Mouse (Mus musculus) urinary bladder, adult 18-20 months (tissue): Measurements from ENCODE around the gene Nedd8.

Experiments
- DNase-seq, 2 experiments: peaks; one replicate each; pipeline ENCODE4 v3.0.0; 2022; ENCODE audit warnings: low spot score in 2 of 2, mixed read lengths in 2 of 2

Nedd8 gene

DNA sequence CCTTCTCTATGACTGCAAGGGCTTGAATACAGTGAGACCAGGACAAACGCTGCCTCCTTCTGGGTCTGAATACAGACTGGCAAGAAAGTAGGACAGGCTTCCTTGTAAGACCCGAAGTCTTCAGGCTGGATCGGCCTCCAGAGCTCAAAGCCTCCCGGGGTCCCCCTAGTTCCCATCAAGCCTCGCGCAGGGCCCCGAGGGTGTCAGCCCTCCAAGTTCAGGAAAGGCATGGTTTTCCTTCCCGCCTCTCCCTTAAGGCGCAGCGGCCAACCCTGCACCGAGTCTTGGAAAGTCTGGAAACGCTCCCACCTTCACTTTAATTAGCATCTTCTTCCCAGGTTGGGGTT is 465 bp downstream of the Nedd8 start:
- DNase-seq = no peak

DNA sequence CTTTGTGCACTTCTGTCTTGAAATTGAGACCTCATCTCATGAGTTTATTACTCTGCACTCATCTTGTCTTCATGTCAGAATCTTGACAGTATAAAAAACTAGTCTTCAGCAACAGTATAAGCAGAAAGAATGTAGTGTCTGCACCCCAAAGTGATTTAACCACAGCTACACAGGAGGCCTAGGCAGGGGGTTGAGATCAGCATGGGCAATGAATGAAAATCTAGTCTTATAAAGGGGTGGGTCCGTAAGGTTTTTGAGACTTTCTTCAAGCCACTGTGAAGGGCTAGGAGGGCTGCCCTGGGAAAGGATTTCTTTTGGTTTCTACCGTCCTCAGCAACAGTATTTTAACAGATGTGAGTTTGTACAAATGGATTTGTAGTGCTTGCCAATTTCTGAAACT is 11.3 kb downstream of the Nedd8 start:
- no peak for DNase-seq

DNA sequence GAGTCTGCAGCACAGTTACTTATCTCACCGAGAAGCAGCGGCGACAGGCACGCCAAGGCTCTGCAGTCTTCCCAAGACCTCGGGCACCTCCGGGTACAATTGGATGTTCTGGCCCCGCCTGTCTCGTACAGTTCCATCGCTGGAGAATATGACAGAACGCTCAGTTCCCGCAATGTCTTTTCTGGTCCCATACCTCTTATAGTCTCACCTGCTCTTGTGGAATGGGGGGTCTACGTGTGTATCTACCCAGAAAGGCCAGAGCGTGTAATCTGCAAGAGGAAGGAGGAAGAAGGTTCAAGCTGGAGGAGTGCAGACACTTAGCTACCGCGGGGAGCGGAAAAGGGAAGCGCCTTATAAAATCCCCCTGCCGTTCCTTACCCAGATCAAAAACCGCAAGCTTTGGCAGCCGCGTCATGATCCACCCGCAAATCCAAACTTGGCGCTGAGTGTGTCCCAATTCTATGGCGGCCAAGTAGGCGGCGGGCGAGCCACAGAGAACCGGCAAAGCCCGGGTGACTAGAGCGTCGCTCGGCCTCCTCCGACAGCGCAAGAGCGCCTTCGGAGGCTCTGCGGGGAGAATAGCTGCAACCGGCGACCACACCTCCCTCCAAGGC is 11.9 kb downstream of the Nedd8 start, which contains the start of gene Mdp1:
Gene Mdp1 (minus strand): TSS at position 549 of the 614 bp plus-strand sequence.
- DNase-seq = peak; percentile 64 to 69

DNA sequence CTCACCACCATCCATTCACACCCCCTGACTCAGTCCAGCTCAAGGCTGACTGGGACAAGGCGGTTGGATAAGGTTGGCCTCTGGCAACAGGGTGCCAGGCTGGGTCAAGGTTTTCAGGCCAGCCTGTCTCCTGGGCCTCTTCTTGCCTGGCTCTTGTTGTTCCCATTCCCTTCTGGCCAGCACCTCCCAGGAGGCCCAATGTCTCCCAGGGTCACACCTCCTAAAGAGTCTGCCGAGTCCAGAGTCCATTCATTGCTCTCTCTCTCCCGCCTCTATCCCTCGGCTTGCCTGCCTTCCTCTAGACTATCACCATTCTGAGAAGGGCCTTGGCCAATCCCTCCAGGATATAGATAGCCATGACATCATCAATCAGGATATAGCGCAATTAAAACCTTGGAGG is 13.9 kb downstream of the Nedd8 start:
- no peak for DNase-seq

DNA sequence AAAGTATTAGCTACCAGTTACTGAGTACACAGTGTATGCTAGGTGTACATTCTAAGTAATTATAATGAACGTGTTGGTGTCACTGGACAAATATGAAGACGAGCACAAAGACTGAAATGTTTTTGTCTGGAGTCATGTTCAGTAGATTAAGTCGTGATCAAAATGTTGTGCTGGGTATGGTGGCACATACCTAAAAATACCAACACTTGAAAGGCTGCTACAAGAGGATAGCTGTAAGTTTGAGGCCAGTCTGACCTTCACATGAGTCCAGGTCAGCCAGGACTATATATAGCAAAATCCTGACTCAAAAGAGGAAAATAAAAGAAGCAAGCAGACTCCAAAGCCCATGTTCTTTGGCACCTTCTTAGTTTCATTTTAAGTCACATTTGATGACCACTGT is 15.0 kb downstream of the Nedd8 start:
- DNase-seq = no peak

DNA sequence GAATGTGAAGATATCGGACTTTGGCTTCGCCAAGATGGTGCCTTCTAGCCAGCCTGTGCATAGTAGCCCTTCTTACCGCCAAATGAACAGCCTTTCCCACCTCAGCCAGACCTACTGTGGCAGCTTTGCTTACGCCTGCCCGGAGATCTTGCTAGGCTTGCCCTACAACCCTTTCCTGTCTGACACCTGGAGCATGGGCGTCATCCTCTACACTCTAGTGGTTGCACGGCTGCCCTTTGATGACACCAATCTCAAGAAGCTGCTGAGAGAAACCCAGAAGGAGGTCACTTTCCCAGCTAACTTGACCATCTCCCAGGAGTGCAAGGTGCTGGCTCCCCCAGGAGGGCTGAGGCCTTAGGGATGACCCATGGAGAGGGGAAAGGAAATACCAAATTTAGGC is 20.4 kb downstream of the Nedd8 start:
- DNase-seq = no peak

DNA sequence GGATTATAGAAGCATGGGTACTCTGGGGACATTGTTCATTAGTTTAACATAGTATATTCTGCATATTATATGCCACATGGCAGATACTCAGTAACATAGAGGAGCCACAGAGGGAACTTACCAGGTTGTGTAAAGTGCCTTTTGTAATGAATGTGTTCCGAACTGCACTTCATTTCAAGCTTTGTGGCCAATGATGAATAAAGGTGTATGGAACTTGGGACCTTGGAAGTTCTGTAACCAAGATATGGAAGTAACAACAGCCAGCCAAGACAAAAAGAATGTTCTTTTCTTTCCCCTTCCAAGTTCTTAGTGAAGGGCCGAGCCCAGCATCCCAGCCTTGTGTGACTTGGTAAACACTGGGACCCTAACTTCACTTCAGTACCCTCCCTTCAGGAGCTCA is 22.0 kb downstream of the Nedd8 start, which contains the start of gene Tssk4:
Gene Tssk4 (plus strand): TSS at position 301 of the 400 bp plus-strand sequence.
- no peak for DNase-seq

DNA sequence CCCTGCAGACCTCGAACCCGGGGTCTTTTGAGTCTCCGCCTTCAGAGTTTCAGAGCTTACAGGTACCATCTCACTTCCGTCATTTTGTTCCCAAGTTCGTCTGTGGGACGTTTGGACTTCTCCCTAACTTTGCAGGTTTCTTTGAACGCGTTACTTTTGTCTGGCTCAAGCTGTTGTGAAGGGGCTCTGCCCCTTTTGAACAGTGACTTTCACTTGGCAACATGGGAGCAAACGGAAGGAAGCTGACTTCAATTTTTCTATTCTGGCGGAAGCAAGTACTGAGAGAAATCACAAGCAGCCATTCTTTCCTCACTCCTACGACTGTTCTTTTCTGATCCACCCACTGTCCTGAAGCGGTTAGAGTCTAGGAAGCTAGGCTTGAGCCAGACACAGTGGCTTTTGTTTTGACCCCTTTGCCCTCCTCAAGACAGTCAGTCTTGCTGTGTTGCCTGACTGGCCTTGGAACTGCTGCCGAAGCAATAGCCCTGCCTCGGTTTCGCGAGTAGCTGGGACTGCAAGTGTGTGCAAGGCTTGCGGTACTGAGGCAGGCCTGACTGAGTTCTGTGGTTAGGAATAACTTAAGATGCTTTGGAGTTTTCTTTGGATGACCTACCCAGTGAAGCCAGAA is 27.5 kb downstream of the Nedd8 start:
- DNase-seq = no peak

DNA sequence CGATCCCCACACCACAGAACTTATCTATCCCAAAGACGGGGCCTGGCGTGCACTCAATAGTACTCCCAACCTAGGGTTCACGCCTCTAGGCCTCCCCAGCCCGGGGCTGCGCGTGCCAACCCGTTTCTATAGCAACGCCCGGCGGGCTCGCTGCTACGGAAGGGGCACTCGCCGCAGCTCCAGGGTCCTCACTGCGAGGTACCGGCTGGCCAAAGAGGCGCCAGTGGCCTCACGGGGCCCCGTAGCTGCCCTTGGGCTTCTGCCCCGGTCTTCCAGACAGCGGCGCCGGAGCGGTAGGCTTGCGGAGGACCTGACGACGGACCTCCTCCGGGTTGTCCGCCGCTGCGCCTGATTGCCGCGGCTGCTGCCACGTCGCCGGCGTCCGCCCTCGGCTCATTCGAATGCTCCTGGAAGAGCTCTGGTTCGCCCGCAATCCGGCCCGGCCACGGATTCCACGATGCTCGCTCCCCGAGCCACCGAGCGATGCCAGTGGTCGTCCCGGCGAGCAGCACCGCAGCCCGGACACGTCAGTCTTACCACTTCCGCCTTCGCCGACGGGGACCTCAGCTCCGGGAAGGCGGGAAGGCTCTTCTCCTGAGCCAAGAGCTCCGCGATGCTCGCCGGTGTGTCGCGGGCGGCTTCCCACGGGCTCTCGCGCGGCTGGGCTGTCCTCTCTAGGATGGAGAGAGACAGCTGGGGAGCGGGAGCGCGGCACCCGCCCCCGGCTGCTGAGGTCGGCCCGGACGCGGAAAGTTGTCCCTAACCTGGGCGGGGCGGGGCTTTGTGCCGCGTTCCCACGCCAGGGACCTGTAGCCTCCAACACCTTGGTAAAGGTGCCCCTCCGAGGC is 28.6 kb downstream of the Nedd8 start, which contains the start of gene Tm9sf1:
Gene Tm9sf1 (minus strand): TSS at position 747 of the 848 bp plus-strand sequence.
- DNase-seq = peak; percentile 79 to 96

DNA sequence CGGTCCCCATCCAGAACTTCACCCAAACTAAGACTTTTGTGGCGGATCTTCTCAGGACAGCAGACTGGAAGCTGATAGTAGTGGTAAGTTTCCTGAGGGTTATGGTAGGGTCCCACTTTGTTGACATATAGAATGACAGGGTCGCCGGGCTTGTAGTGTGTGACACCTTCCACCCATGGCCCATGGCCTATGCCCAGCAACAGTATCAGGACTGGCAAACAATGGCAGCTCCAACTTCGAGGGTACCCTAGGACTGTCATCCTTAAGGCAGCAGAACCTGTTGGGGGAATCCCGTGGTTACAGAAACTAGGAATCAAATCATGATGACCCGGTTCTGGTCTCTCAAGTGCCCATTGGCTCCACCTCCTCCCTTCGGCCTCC is 29.3 kb downstream of the Nedd8 start:
- no peak for DNase-seq

DNA sequence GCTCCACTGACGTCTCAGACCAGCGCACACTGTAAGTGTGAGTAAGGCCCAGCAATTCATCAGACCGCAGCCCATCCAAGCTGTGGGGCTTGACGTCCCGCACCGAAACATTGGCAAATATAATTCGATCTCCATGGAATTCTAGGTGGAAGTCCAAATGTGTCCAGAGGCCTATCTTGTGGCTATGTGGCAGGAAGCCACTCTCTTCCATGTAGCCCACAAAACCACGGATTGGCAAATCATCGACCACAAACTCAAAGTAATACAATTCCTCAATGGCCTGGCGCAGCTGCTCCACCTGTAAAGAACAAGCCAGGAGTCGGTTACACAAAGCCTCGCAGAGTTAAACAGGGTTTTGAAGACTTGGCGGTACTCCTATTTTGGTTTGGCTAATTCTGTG is 30.6 kb downstream of the Nedd8 start:
- DNase-seq = no peak

DNA sequence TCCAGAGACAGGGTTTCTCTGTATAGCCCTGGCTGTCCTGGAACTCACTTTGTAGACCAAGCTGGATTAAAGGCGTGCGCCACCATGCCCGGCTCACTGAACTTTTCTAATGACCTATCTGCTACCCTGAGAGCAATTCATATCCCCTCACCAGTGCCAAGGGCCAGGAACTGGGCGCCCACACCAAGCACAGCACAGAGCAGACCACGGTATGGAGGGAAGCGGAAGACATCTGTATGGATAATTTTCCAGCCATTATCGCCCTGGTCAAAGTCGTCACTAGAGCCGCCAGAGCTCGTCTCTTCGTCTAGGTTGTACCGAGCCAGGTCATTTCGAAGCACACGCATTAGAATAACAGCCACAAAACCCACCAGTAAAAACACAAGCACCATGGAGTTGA is 31.1 kb downstream of the Nedd8 start:
- DNase-seq = no peak

DNA sequence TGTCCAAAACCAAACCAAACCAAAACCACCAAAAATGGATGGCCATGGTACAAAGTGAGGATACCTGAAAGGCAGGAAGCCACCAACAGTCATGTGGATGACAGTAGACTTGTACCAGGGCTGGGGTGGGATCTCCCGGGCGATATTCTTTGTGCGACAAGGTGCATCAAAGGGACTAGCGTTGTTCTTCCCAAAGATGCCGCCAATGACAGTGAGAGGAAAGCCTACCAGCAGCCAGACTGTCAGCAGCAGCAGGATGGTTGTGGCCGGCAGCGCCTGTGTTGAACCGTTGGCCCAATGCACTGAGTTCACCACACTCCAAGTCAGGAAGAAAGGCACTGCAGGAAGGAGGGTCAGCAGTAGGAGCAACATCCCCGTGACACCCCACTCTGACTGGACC is 34.1 kb downstream of the Nedd8 start, which contains the start of gene Gm49378:
Gene Gm49378 (minus strand): TSS at position 101 of the 400 bp plus-strand sequence.
- no peak for DNase-seq

DNA sequence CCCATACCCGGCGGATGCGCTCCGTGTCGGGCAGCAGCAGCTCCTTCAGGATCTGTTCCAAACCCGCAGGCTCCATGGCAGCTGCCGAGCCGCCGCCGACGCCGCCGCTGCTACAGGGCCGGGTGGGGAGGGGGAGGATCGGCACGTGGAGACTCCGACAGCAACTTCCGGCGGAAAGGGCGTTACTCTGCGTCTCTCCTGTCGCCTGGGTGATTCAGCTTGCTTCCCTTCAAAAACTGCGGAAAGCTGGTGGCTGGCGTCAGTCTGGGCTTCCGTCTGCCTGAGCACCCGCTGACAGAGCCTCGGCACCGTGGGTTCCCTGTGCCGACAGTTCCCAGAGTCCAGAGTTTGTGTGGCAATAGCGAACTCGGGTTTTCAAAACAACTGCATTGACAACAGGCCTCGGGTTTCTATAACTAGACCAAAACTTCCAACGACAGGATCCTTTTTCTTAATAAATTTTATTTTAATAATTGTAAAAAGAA is 36.4 kb downstream of the Nedd8 start, which contains the start of gene Ipo4:
Gene Ipo4 (minus strand): TSS at position 435 of the 485 bp plus-strand sequence.
- peak in 1 of 2 experiments; percentile 81 for DNase-seq

DNA sequence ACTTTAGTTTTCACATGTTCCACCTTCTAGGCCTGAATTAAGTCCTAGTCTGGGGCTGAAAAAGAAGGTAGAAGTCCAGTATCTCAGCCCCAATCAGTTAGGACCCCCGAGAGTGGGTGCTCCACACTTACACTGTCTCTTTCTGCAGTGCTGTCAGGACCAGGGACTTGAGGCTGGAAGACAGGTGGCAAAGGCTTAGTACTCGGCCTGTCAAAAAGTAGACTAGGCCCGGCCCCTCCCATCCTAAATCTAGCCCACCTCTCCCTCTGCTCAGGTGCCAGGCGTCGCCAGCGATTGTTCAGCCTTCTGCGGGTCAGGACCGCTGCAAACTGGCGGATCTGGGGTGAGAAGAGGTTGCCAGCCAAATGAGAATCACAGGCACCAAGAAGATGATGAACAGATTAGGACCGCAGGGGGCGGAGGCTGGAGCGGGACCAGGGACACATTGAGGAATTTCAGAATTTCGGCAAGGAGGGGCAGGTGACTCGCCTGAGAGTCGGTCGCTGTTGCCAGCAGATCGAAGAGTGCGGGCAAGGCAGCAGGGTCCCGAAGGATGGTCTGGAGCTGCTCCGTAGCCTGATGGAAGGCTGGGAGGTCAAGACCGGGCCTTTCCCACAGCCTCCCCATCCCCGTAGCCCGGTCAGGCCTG is 36.9 kb downstream of the Nedd8 start:
- DNase-seq = peak; percentile 16 to 66

DNA sequence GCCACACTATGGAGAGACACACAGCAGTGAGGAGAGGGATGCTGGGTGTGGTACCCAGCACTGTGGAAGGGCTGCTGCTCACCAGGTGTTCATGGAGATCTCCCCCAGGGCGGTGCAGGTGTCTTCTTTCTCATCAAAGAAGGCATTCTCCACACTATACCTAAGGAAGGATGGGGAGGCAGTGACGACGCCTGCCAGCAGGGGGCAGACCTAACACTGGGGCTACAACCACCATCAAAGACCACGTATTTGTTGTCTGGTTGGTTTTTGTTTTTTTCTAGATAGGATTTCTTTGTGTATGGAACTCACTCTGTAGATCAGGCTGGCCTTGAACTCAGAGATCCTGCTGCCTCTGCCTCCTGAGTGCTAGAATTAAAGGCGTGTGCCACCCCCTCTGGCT is 42.6 kb downstream of the Nedd8 start:
- DNase-seq = peak in 1 of 2 experiments; percentile 47

DNA sequence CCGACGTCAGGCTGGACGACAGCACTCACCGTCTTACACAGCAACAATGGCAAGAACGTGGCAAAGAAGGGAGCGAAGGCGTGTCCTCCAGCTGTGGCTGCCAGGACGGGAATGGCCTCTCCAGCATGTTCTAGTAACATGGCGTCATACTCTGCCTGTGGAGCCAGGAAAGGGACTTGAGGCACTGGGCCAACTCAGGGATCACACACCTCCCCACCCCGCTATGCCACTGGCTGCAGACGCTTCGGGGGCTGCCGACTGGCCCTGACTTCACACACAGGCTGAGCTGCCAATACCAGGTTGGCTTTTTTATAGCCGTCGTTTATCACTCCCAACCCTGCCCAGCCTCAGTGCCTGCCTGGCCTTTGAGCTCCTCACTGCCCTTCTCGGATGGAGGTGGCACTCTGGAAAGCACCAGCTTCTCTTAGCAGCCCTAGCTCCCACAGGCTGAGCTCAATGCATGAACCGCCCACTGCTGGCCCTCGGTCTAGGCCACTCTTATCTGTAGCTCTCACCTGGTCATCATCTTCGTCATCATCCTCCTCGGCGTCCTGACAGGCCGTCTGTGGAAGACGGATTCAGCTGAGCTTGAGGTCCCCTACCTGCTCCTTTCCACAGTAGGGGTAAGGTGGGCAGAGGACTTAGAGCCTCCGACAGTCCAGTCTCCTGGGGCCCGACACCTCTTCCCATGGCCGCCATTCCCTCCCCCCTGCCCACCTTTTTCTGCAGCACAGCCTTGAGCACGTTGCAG is 43.7 kb downstream of the Nedd8 start:
- no peak for DNase-seq

DNA sequence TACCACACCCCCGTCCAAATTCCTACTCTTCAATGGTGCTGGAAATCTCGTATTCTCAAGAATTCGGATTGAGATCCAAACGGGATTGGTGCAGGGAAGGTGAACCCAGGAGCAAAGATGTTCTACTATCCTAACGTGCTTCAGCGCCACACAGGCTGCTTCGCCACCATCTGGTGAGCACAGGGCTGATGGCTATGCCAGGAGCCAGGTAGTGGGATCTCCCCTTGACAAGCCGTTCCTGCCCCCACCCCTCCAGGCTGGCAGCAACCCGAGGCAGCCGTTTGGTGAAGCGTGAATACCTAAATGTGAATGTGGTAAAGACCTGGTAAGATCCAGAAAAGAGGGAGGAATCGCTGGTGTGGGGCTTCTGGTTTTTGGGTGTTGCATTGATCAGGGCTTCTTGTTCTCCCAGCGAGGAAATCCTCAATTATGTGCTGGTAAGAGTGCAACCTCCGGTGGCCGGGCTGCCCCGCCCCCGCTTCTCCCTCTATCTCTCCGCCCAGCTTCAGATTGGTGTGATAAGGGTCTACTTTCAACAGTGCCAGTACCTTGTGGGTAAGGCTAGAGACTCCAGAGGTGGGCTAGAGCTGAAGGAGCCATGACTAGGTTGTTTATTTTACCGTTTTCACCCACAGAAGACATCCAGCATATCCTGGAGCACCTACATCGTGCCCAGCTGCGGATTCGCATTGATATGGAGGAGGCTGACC is 53.3 kb downstream of the Nedd8 start:
- no peak for DNase-seq

DNA sequence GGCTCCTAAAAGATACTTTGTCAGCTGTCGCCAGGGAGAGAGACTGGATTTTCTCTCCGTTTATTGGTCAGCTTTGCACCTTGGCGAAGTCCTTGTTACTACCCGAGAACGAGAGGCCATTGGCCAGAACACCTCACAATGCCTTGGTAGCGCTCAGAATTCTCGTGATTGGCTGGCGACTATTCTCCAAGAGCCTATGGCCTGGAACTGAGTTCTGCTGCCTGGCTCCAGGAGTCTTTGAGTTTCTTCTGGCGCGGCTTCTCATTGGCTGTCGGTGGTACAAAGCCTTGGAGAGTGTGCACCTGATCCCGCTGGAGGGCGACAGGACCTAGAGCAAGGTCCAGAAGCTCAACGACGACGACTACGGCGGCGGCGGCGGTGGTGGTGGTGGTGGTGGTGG is 54.1 kb downstream of the Nedd8 start, which contains the start of gene Rec8:
Gene Rec8 (plus strand): TSS at position 216 of the 400 bp plus-strand sequence.
- no peak for DNase-seq

DNA sequence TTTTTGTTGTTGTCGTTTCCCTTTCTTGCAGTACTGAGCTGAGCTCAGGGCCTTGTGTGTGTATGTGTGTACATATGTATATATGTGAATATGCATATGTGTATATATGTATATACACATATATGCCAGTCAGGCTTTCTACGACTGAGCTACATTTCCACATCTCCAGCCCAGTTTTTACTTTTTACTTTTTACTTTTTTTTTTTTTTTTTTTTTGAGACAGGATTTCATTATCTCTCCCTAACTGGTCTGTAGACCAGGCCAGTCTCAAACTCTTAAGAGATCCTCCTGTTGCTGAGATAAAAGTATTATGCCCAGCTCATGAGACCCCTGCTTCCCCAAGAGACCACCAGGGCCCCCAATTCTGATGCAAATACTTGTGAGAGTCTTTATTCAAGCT is 55.1 kb downstream of the Nedd8 start:
- no peak for DNase-seq
